Mouse (Mus musculus): ENCODE data around the gene Psme2b. TPM values are rescaled to one million over a fixed set of nuclear protein-coding genes. Genes with fewer than 3 reads are reported as not detected.
"Not testable (repeated sequence)": the region's sequence is repeated elsewhere in the genome, so short reads cannot be mapped to it uniquely, and the experiment has no call there.

The Psme2b gene
- polyA plus RNA-seq, 1 experiment from 2014 or later: 10.4 TPM

DNA sequence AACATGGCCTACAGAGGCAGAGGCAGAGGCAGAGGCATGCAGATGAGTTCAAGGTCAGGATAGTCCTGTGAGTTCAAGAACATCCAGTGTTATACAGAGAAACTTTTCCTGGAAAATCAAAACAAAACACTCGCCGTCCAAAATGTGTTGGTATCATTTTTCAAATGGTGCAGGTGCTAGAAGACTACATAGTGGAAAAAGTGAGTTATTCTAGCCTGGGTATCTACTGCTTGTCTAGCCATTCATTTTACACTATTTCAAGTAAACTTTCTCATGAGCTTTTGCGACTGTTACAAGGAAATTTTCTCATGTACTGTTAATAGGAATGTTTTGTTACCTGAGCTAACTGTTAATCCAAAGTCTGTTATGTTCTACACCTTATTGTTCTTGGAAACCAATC lies 27.6 kb downstream of the Psme2b start:
- H3K9ac ChIP-seq (ENCODE audit: low read length): no peak overlapping the region
- H3K4me2 ChIP-seq (ENCODE audit: low read depth, low read length): no peak overlapping the region
- no peaks in the 10 kb centered on the region for H3K4me1 ChIP-seq (ENCODE audit: control insufficient read depth, insufficient read depth, low read length)
- no peaks in the 10 kb centered on the region for H3K36me3 ChIP-seq (ENCODE audit: control insufficient read depth, insufficient read depth)
- no peaks in the 10 kb centered on the region for H3K27me3 ChIP-seq (ENCODE audit: control insufficient read depth, insufficient read depth, low read length)
- no peak overlapping the region for H3K4me3 ChIP-seq (ENCODE audit: low read length)
- no peak for ATAC-seq (replicated peaks; ENCODE audit: extremely low read depth, insufficient read depth, low FRiP score)
- no peak overlapping the region for H3K27ac ChIP-seq (ENCODE audit: low read length)
- H3K9me3 ChIP-seq (replicated peaks; ENCODE audit: control insufficient read depth, low read length): no peaks in the 10 kb centered on the region
- 64% methylated on average over 3 of the region's 3 CpGs for WGBS

- Histone ChIP-seq H3K9ac (ENCODE audit: low read length) (no peak overlapping the region), H3K4me3 (ENCODE audit: low read length) (no peak overlapping the region), H3K9me3 (replicated peaks; ENCODE audit: control insufficient read depth, low read length) (no peaks in the 10 kb centered on the region), H3K4me2 (ENCODE audit: low read depth, low read length) (no peak overlapping the region), H3K4me1 (ENCODE audit: control insufficient read depth, insufficient read depth, low read length) (no peaks in the 10 kb centered on the region), H3K36me3 (ENCODE audit: control insufficient read depth, insufficient read depth) (no peaks in the 10 kb centered on the region), H3K27me3 (ENCODE audit: control insufficient read depth, insufficient read depth, low read length) (no peaks in the 10 kb centered on the region), H3K27ac (ENCODE audit: low read length) (no peak overlapping the region)
- WGBS: 89% methylated on average over 1 of the region's 1 CpGs
- ATAC-seq (replicated peaks; ENCODE audit: extremely low read depth, insufficient read depth, low FRiP score): no peak
These were observed 32.4 kb downstream of the Psme2b start for GRCm38 (mm10) chr11:48913611-48914010.

- Histone ChIP-seq H3K4me1 (ENCODE audit: control insufficient read depth, insufficient read depth, low read length) (no peaks in the 10 kb centered on the region), H3K27ac (ENCODE audit: low read length) (no peak overlapping the region), H3K4me3 (ENCODE audit: low read length) (no peak overlapping the region), H3K9me3 (replicated peaks; ENCODE audit: control insufficient read depth, low read length) (no peaks in the 10 kb centered on the region), H3K36me3 (ENCODE audit: control insufficient read depth, insufficient read depth) (no peaks in the 10 kb centered on the region), H3K27me3 (ENCODE audit: control insufficient read depth, insufficient read depth, low read length) (no peaks in the 10 kb centered on the region), H3K4me2 (ENCODE audit: low read depth, low read length) (no peak overlapping the region), H3K9ac (ENCODE audit: low read length) (no peak overlapping the region)
- 49% methylated on average over 1 of the region's 1 CpGs for WGBS
- no peak for ATAC-seq (replicated peaks; ENCODE audit: extremely low read depth, insufficient read depth, low FRiP score)
These were observed 37.5 kb downstream of the Psme2b start for GRCm38 (mm10) chr11:48908459-48908858.

- WGBS: 44% methylated on average over 2 of the region's 2 CpGs
These were observed 44.0 kb downstream of the Psme2b start, which contains the start of gene Gm5431 for GRCm38 (mm10) chr11:48902021-48902420. Gene Gm5431, minus strand, starts transcription at chr11:48902214.

GRCm38 (mm10) chr11:48901567-48901930 lies 44.4 kb downstream of the Psme2b start:
- not testable (repeated sequence) for H3K4me2 ChIP-seq (ENCODE audit: low read depth, low read length); H3K4me3 ChIP-seq (ENCODE audit: low read length); ATAC-seq (replicated peaks; ENCODE audit: extremely low read depth, insufficient read depth, low FRiP score); H3K9me3 ChIP-seq (replicated peaks; ENCODE audit: control insufficient read depth, low read length); H3K27me3 ChIP-seq (ENCODE audit: control insufficient read depth, insufficient read depth, low read length); H3K9ac ChIP-seq (ENCODE audit: low read length); H3K4me1 ChIP-seq (ENCODE audit: control insufficient read depth, insufficient read depth, low read length); H3K36me3 ChIP-seq (ENCODE audit: control insufficient read depth, insufficient read depth); H3K27ac ChIP-seq (ENCODE audit: low read length)
- 88% methylated on average over 1 of the region's 1 CpGs for WGBS

More at GRCm38 (mm10) chr11:48902021-48902420, 44.0 kb downstream of the Psme2b start, which contains the start of gene Gm5431:
- ATAC-seq (replicated peaks; ENCODE audit: extremely low read depth, insufficient read depth, low FRiP score): no peak
- Histone ChIP-seq H3K9me3 (replicated peaks; ENCODE audit: control insufficient read depth, low read length) (no peaks in the 10 kb centered on the region), H3K4me2 (ENCODE audit: low read depth, low read length) (no peak within 1 kb of the TSS), H3K4me3 (ENCODE audit: low read length) (no peak within 1 kb of the TSS), H3K9ac (ENCODE audit: low read length) (no peak within 1 kb of the TSS), H3K27me3 (ENCODE audit: control insufficient read depth, insufficient read depth, low read length) (no peaks in the 10 kb centered on the region), H3K36me3 (ENCODE audit: control insufficient read depth, insufficient read depth) (no peaks in the 10 kb centered on the region), H3K4me1 (ENCODE audit: control insufficient read depth, insufficient read depth, low read length) (no peaks in the 10 kb centered on the region), H3K27ac (ENCODE audit: low read length) (no peak within 1 kb of the TSS)

DNA sequence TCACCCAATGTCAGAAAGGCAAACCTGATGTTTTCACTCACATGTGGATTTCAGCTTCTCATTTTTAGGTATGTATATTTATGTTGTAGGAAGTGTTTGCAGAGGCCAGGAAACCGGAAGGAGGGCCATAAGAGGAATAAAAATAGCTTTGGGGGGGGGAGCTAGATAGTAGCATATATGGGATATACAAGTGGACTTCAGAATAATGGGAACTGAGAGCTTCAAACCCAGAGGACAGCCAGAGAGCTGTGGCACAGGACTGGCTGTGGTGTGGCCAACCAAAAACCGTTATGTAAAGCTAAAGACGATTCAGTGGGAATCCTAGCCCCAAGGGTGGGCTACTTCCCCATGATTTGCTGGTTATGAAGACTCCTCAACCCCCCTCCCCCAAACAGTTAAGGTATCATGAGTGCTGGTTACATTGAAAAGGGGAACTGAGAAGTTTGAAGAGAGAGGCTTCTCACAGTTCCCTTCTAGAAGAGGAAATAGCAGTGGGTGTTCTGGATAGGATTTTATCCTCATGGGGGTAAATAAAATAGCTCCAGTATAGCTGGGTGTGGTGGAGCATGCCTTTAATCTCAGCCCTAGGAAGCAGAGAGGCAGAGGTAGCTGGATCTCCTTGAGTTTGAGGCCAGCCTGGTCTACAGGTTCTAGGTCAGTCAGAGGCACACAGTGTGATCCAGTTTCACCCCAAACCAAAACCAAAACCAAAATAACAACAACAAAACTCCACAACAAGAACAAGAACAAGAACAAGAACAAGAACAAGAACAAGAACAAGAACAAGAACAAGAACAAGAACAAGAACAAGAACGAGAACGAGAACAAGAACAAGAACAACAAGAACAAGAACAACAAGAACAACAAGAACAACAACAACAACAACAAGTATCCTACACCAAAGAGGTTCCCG lies 45.1 kb downstream of the Psme2b start:
- not testable (repeated sequence) for H3K4me1 ChIP-seq (ENCODE audit: control insufficient read depth, insufficient read depth, low read length); ATAC-seq (replicated peaks; ENCODE audit: extremely low read depth, insufficient read depth, low FRiP score)
- WGBS: 67% methylated on average over 6 of the region's 6 CpGs

GRCm38 (mm10) chr11:48898812-48899431 lies 47.1 kb downstream of the Psme2b start:
- no peak for ATAC-seq (replicated peaks; ENCODE audit: extremely low read depth, insufficient read depth, low FRiP score)
- Histone ChIP-seq H3K4me2 (ENCODE audit: low read depth, low read length) (no peak overlapping the region), H3K9ac (ENCODE audit: low read length) (no peak overlapping the region), H3K4me3 (ENCODE audit: low read length) (no peak overlapping the region), H3K36me3 (ENCODE audit: control insufficient read depth, insufficient read depth) (no peaks in the 10 kb centered on the region), H3K9me3 (replicated peaks; ENCODE audit: control insufficient read depth, low read length) (no peaks in the 10 kb centered on the region), H3K4me1 (ENCODE audit: control insufficient read depth, insufficient read depth, low read length) (no peaks in the 10 kb centered on the region), H3K27ac (ENCODE audit: low read length) (no peak overlapping the region), H3K27me3 (ENCODE audit: control insufficient read depth, insufficient read depth, low read length) (no peaks in the 10 kb centered on the region)
- WGBS: 67% methylated on average over 2 of the region's 2 CpGs

More for the DNA sequence above, 45.1 kb downstream of the Psme2b start:
- not testable (repeated sequence) for H3K36me3 ChIP-seq (ENCODE audit: control insufficient read depth, insufficient read depth); H3K27ac ChIP-seq (ENCODE audit: low read length); H3K27me3 ChIP-seq (ENCODE audit: control insufficient read depth, insufficient read depth, low read length); H3K4me3 ChIP-seq (ENCODE audit: low read length); H3K4me2 ChIP-seq (ENCODE audit: low read depth, low read length); H3K9me3 ChIP-seq (replicated peaks; ENCODE audit: control insufficient read depth, low read length); H3K9ac ChIP-seq (ENCODE audit: low read length)
